Mouse (Mus musculus) heart, embryonic 15.5 days (tissue): Measurements from ENCODE around the gene Usp1. TPM values are rescaled to one million over a fixed set of nuclear protein-coding genes. Genes with fewer than 3 reads are reported as not detected.
A peak's percentile ranks its signal among the peaks of the same experiment; 100 is the strongest.
"Not testable (repeated sequence)": the region's sequence is repeated elsewhere in the genome, so short reads cannot be mapped to it uniquely, and the experiment has no call there.

ENCODE experiments used
- ATAC-seq: fragments of 200-750 bp; cut with Nextera tagmentation; replicated peaks from 2 replicates; pipeline ENCODE4 v1.8.0; 2017; ENCODE audit warnings: low read depth, moderate TSS enrichment; ENCODE audit not compliant: insufficient number of reproducible peaks, insufficient read depth, low FRiP score
- H3K27ac ChIP-seq: fragments of 300-500 bp; sonication (generic); 2 replicates; pipeline ENCODE4 v1.5.1; 2015; ENCODE audit warnings: mild to moderate bottlenecking, inconsistent platforms
- H3K27me3 ChIP-seq: fragments of 300-500 bp; sonication (generic); 2 replicates; pipeline ENCODE4 v1.6.1; 2015; ENCODE audit warnings: inconsistent platforms
- H3K36me3 ChIP-seq: fragments of 300-500 bp; sonication (generic); 2 replicates; pipeline ENCODE4 v1.6.1; 2015; ENCODE audit warnings: mild to moderate bottlenecking, inconsistent platforms
- H3K4me1 ChIP-seq: fragments of 300-500 bp; sonication (generic); replicated peaks from 2 replicates; pipeline ENCODE4 v1.6.1; 2015; ENCODE audit warnings: inconsistent platforms
- H3K4me2 ChIP-seq: fragments of 300-500 bp; sonication (generic); 2 replicates; pipeline ENCODE4 v1.6.1; 2015; ENCODE audit warnings: inconsistent platforms, mild to moderate bottlenecking, moderate library complexity
- H3K4me3 ChIP-seq: fragments of 300-500 bp; sonication (generic); 2 replicates; pipeline ENCODE4 v1.5.1; 2015; ENCODE audit warnings: mild to moderate bottlenecking, inconsistent platforms
- H3K9ac ChIP-seq: fragments of 300-500 bp; sonication (generic); 2 replicates; pipeline ENCODE4 v1.6.1; 2015; ENCODE audit warnings: mild to moderate bottlenecking, inconsistent platforms
- H3K9me3 ChIP-seq: fragments of 300-500 bp; sonication (generic); replicated peaks from 2 replicates; pipeline ENCODE4 v1.6.1; 2016; ENCODE audit warnings: inconsistent platforms
- WGBS: fragments of 180-500 bp; shearing (Covaris S2); methylation state at CpG from one replicate; pipeline ENCODE4 v1.1.7; 2015; ENCODE audit warnings: mixed read lengths; 5-methylcytosine and 5-hydroxymethylcytosine counted together
- polyA plus RNA-seq: library from polyadenylated mRNA; unstranded; fragments of >200 nt; fragmentation: Nextera tagmentation; extraction: Ambion mirVana; gene quantifications from 2 replicates; pipeline ENCODE4 v1.2.1, GENCODE M21; 2015

Usp1 gene
- polyA plus RNA-seq, 1 experiment from 2014 or later, result 44.9 TPM

GRCm38 (mm10) chr4:98924906-98925178, 1.2 kb downstream of the Usp1 start:
- Histone ChIP-seq H3K4me1 (peaks cover 18% of the 10 kb centered on the region), H3K27ac (peak overlapping the region; percentile 100), H3K27me3 (no peaks in the 10 kb centered on the region), H3K36me3 (peaks cover 3% of the 10 kb centered on the region; the same call in 1 of the 2 replicates), H3K4me3 (peak overlapping the region; percentile 84), H3K9me3 (no peaks in the 10 kb centered on the region), H3K4me2 (peak overlapping the region; percentile 87), H3K9ac (peak overlapping the region; percentile 95)
- ATAC-seq, result no peak
- WGBS, result 0% methylated on average over 2 of the region's 2 CpGs

- H3K9me3 ChIP-seq, result no peaks in the 10 kb centered on the region
- WGBS, result 19% methylated on average over 6 of the region's 6 CpGs
- peaks cover 7% of the 10 kb centered on the region for H3K36me3 ChIP-seq
- peaks cover 18% of the 10 kb centered on the region for H3K4me1 ChIP-seq
- no peak for ATAC-seq
- H3K9ac ChIP-seq, result peak overlapping the region; percentile 49; the same call in 1 of the 2 replicates
- H3K27me3 ChIP-seq, result no peaks in the 10 kb centered on the region
- H3K27ac ChIP-seq, result no peak overlapping the region
- peak overlapping the region; percentile 84 for H3K4me3 ChIP-seq
- H3K4me2 ChIP-seq, result peak overlapping the region; percentile 87
Observed at GRCm38 (mm10) chr4:98925250-98925781, 1.7 kb downstream of the Usp1 start.

GRCm38 (mm10) chr4:98936036-98936435, 12.4 kb downstream of the Usp1 start:
- ATAC-seq, result no peak
- Histone ChIP-seq H3K9me3 (no peaks in the 10 kb centered on the region), H3K36me3 (peaks cover 41% of the 10 kb centered on the region), H3K27me3 (no peaks in the 10 kb centered on the region), H3K4me3 (no peak overlapping the region), H3K4me2 (no peak overlapping the region), H3K9ac (no peak overlapping the region), H3K27ac (no peak overlapping the region), H3K4me1 (no peaks in the 10 kb centered on the region)
- 69% methylated on average over 6 of the region's 6 CpGs for WGBS

GRCm38 (mm10) chr4:98938210-98938609, 14.6 kb downstream of the Usp1 start:
- not testable (repeated sequence) for H3K9me3 ChIP-seq, H3K27me3 ChIP-seq, H3K4me1 ChIP-seq, H3K4me2 ChIP-seq, H3K9ac ChIP-seq, H3K27ac ChIP-seq, ATAC-seq, H3K4me3 ChIP-seq
- peaks cover 37% of the 10 kb centered on the region for H3K36me3 ChIP-seq
- 86% methylated on average over 6 of the region's 6 CpGs for WGBS

- H3K4me2 ChIP-seq, result no peak overlapping the region
- no peak overlapping the region for H3K4me3 ChIP-seq
- H3K4me1 ChIP-seq, result peaks cover 9% of the 10 kb centered on the region
- no peak overlapping the region for H3K27ac ChIP-seq
- H3K27me3 ChIP-seq, result no peaks in the 10 kb centered on the region
- H3K9ac ChIP-seq, result no peak overlapping the region
- peaks cover 5% of the 10 kb centered on the region for H3K36me3 ChIP-seq
- no peaks in the 10 kb centered on the region for H3K9me3 ChIP-seq
- ATAC-seq, result no peak
Observed at GRCm38 (mm10) chr4:98950563-98950962, 27.0 kb downstream of the Usp1 start.

- Histone ChIP-seq H3K4me2 (no peak overlapping the region), H3K4me3 (no peak overlapping the region), H3K27me3 (no peaks in the 10 kb centered on the region), H3K27ac (no peak overlapping the region), H3K4me1 (peaks cover 9% of the 10 kb centered on the region), H3K36me3 (peaks cover 23% of the 10 kb centered on the region), H3K9ac (no peak overlapping the region), H3K9me3 (no peaks in the 10 kb centered on the region)
- ATAC-seq, result no peak
- 90% methylated on average over 8 of the region's 8 CpGs for WGBS
Observed at GRCm38 (mm10) chr4:98955986-98956385, 32.4 kb downstream of the Usp1 start.

GRCm38 (mm10) chr4:98960243-98960642, 36.6 kb downstream of the Usp1 start:
- Histone ChIP-seq H3K4me2 (no peak overlapping the region), H3K9ac (no peak overlapping the region), H3K9me3 (no peaks in the 10 kb centered on the region), H3K4me1 (no peaks in the 10 kb centered on the region), H3K4me3 (no peak overlapping the region), H3K27me3 (no peaks in the 10 kb centered on the region), H3K36me3 (peaks cover 36% of the 10 kb centered on the region), H3K27ac (no peak overlapping the region)
- WGBS, result 90% methylated on average over 3 of the region's 3 CpGs
- ATAC-seq, result no peak

GRCm38 (mm10) chr4:98969946-98970345, 46.3 kb downstream of the Usp1 start:
- H3K9ac ChIP-seq, result no peak overlapping the region
- no peak overlapping the region for H3K4me3 ChIP-seq
- no peaks in the 10 kb centered on the region for H3K4me1 ChIP-seq
- H3K4me2 ChIP-seq, result no peak overlapping the region
- no peaks in the 10 kb centered on the region for H3K27me3 ChIP-seq
- 86% methylated on average over 3 of the region's 3 CpGs for WGBS
- ATAC-seq, result no peak
- H3K9me3 ChIP-seq, result no peaks in the 10 kb centered on the region
- no peak overlapping the region for H3K27ac ChIP-seq
- peaks cover 43% of the 10 kb centered on the region for H3K36me3 ChIP-seq

- no peak overlapping the region for H3K4me2 ChIP-seq
- ATAC-seq, result no peak
- no peaks in the 10 kb centered on the region for H3K9me3 ChIP-seq
- no peak overlapping the region for H3K4me3 ChIP-seq
- no peak overlapping the region for H3K9ac ChIP-seq
- H3K27me3 ChIP-seq, result no peaks in the 10 kb centered on the region
- peaks cover 29% of the 10 kb centered on the region for H3K36me3 ChIP-seq
- no peaks in the 10 kb centered on the region for H3K4me1 ChIP-seq
- H3K27ac ChIP-seq, result no peak overlapping the region
- 68% methylated on average over 8 of the region's 8 CpGs for WGBS
Observed at GRCm38 (mm10) chr4:98975741-98976140, 52.1 kb downstream of the Usp1 start.

- H3K27ac ChIP-seq, ATAC-seq, H3K27me3 ChIP-seq, H3K9me3 ChIP-seq, H3K4me2 ChIP-seq, H3K4me3 ChIP-seq, H3K9ac ChIP-seq, H3K4me1 ChIP-seq: not testable (repeated sequence)
- WGBS, result 90% methylated on average over 2 of the region's 2 CpGs
- H3K36me3 ChIP-seq, result peaks cover 17% of the 10 kb centered on the region
Observed at GRCm38 (mm10) chr4:98978288-98978687, 54.7 kb downstream of the Usp1 start.

- WGBS, result 68% methylated on average over 2 of the region's 2 CpGs
- no peaks in the 10 kb centered on the region for H3K27me3 ChIP-seq
- no peaks in the 10 kb centered on the region for H3K9me3 ChIP-seq
- H3K9ac ChIP-seq, result no peak overlapping the region
- H3K27ac ChIP-seq, result no peak overlapping the region
- H3K36me3 ChIP-seq, result peaks cover 15% of the 10 kb centered on the region
- no peak overlapping the region for H3K4me3 ChIP-seq
- H3K4me1 ChIP-seq, result no peaks in the 10 kb centered on the region
- H3K4me2 ChIP-seq, result no peak overlapping the region
- no peak for ATAC-seq
Observed at GRCm38 (mm10) chr4:98978693-98979092, 55.1 kb downstream of the Usp1 start.

- WGBS, result 73% methylated on average over 3 of the region's 3 CpGs
- H3K9me3 ChIP-seq, ATAC-seq, H3K9ac ChIP-seq, H3K4me2 ChIP-seq, H3K27me3 ChIP-seq, H3K4me1 ChIP-seq, H3K4me3 ChIP-seq, H3K27ac ChIP-seq: not testable (repeated sequence)
- peaks cover 20% of the 10 kb centered on the region for H3K36me3 ChIP-seq
Observed at GRCm38 (mm10) chr4:98979976-98980375, 56.4 kb downstream of the Usp1 start.
